Mouse (Mus musculus): ENCODE measurements at regions not wholly inside any gene's neighbourhood (a gene's known extent, or its start where the extent isn't known, plus 50 kb on each side); places are given as distances from the start of the nearest gene placed in this dataset.

GRCm38 (mm10) chr2:128217784-128218467 is 92.1 kb downstream of the Bcl2l11 start:
- Histone ChIP-seq H3K27me3 (ENCODE audit: insufficient read depth, low read length) (no peaks in the 10 kb centered on the region), H3K4me1 (ENCODE audit: insufficient read depth, low read length) (peaks cover 4% of the 10 kb centered on the region; the same call in 1 of the 2 replicates), H3K27ac (ENCODE audit: low read length) (no peak overlapping the region), H3K4me3 (ENCODE audit: low read length) (no peak overlapping the region), H3K4me2 (replicated peaks; ENCODE audit: low read depth, low read length) (no peak overlapping the region), H3K9me3 (ENCODE audit: low read length) (no peaks in the 10 kb centered on the region), H3K9ac (replicated peaks; ENCODE audit: low read length) (no peak overlapping the region), H3K36me3 (ENCODE audit: insufficient read depth, low read length) (no peaks in the 10 kb centered on the region)
- 58% methylated on average over 7 of the region's 7 CpGs for WGBS
- ATAC-seq (ENCODE audit: low FRiP score, low TSS enrichment): no peak

DNA sequence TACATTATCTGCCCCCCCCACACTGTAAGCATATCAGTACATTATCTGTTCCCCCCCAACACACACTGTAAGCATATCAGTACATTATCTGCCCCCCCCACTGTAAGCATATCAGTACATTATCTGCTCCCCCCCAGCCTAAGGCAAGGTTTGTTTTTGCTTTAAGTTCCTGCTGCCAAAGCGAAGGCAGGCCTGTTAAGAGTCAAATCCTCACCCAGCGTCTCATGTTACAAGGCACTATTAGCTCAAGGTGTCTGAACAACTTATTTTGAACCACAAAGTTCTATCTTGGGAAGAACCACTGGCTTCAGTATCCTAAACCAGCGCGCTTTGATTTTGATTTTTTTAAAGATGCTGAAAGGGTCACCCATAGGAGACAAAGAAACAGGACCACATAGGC is 93.1 kb downstream of the Bcl2l11 start:
- Histone ChIP-seq H3K9me3 (ENCODE audit: low read length) (no peaks in the 10 kb centered on the region), H3K4me3 (ENCODE audit: low read length) (no peak overlapping the region), H3K27ac (ENCODE audit: low read length) (no peak overlapping the region), H3K9ac (replicated peaks; ENCODE audit: low read length) (no peak overlapping the region), H3K36me3 (ENCODE audit: insufficient read depth, low read length) (no peaks in the 10 kb centered on the region), H3K4me2 (replicated peaks; ENCODE audit: low read depth, low read length) (no peak overlapping the region), H3K27me3 (ENCODE audit: insufficient read depth, low read length) (no peaks in the 10 kb centered on the region), H3K4me1 (ENCODE audit: insufficient read depth, low read length) (peaks cover 4% of the 10 kb centered on the region; the same call in 1 of the 2 replicates)
- 60% methylated on average over 4 of the region's 4 CpGs for WGBS
- ATAC-seq (ENCODE audit: low FRiP score, low TSS enrichment): no peak

DNA sequence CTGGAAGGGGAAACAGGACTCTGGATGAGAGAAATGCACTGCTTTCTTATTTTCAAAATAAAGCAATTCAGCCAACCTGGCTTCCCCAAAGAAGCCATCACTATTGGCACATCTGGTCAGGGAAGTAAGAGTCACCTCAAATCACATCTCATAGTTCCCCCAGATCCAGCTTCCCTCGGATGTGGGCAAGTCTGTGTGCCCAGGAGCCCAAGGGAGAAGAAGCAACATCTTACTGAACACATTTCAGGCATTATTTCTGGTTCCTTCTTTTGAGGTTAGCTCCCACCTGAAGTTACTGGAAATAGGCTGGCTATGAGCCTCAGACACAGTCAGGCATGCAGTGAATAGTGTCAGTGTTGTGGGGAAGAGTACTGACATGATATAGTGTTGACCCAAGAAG is 95.2 kb downstream of the Bcl2l11 start:
- ATAC-seq (ENCODE audit: low FRiP score, low TSS enrichment): no peak
- Histone ChIP-seq H3K36me3 (ENCODE audit: insufficient read depth, low read length) (no peaks in the 10 kb centered on the region), H3K4me1 (ENCODE audit: insufficient read depth, low read length) (peaks cover 4% of the 10 kb centered on the region; the same call in 1 of the 2 replicates), H3K9ac (replicated peaks; ENCODE audit: low read length) (no peak overlapping the region), H3K4me3 (ENCODE audit: low read length) (no peak overlapping the region), H3K27me3 (ENCODE audit: insufficient read depth, low read length) (no peaks in the 10 kb centered on the region), H3K4me2 (replicated peaks; ENCODE audit: low read depth, low read length) (no peak overlapping the region), H3K9me3 (ENCODE audit: low read length) (no peaks in the 10 kb centered on the region), H3K27ac (ENCODE audit: low read length) (no peak overlapping the region)
- 76% methylated on average over 1 of the region's 1 CpGs for WGBS

DNA sequence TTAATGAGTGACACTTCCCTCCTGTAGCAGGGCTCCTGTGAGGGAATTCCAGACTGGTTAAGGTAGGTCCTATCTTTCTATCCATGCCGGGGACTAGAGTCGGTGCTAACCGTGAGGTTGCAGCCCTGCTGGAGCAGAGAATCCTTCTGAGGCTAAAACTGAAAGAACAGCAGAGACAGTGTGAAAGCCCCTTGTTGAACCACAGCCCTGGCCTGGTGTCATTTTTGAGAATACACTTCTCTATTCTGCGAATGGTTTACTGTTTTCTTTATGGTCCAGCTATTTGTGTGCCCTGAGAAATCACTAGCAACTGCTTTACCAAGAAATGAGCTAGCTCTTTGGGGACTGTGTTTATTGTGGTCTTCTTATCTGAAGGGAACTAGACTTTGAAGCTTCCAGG is 95.8 kb downstream of the Bcl2l11 start:
- H3K27me3 ChIP-seq (ENCODE audit: insufficient read depth, low read length): no peaks in the 10 kb centered on the region
- no peak for ATAC-seq (ENCODE audit: low FRiP score, low TSS enrichment)
- no peak overlapping the region for H3K27ac ChIP-seq (ENCODE audit: low read length)
- H3K9ac ChIP-seq (replicated peaks; ENCODE audit: low read length): no peak overlapping the region
- WGBS: 84% methylated on average over 4 of the region's 4 CpGs
- no peak overlapping the region for H3K4me3 ChIP-seq (ENCODE audit: low read length)
- H3K4me2 ChIP-seq (replicated peaks; ENCODE audit: low read depth, low read length): no peak overlapping the region
- peaks cover 4% of the 10 kb centered on the region; the same call in 1 of the 2 replicates for H3K4me1 ChIP-seq (ENCODE audit: insufficient read depth, low read length)
- H3K36me3 ChIP-seq (ENCODE audit: insufficient read depth, low read length): no peaks in the 10 kb centered on the region
- H3K9me3 ChIP-seq (ENCODE audit: low read length): no peaks in the 10 kb centered on the region

DNA sequence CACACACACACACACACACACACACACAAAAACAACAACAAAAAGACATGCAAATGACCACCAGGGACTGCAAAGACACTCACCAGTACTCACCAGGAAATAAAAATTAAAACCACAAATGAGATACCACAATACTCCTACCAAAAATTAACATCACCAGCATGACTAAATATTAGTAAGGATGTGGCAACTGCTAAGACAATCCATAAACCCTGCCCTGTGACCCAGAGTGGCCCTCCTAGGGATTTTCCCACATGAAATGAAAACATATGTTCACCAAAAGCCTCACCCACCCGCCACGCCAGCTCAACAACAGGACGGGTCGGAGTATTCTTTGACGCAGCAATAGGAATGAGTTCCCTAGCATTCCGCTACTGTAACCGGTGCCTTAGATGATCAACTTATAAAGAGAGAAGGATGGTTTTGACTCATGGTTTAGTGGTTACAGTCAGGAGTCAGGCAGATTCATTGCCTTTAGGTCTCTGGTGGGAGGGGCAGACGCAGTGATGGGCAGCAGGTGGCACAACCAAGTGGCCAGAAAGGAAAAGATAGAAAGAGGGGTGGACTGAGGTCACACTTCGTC is 100.7 kb downstream of the Bcl2l11 start:
- 91% methylated on average over 9 of the region's 9 CpGs for WGBS
- H3K9me3 ChIP-seq (ENCODE audit: low read length): no peaks in the 10 kb centered on the region
- no peak overlapping the region for H3K9ac ChIP-seq (replicated peaks; ENCODE audit: low read length)
- H3K4me2 ChIP-seq (replicated peaks; ENCODE audit: low read depth, low read length): no peak overlapping the region
- no peaks in the 10 kb centered on the region for H3K27me3 ChIP-seq (ENCODE audit: insufficient read depth, low read length)
- ATAC-seq (ENCODE audit: low FRiP score, low TSS enrichment): no peak
- H3K36me3 ChIP-seq (ENCODE audit: insufficient read depth, low read length): no peaks in the 10 kb centered on the region
- H3K27ac ChIP-seq (ENCODE audit: low read length): no peak overlapping the region
- H3K4me1 ChIP-seq (ENCODE audit: insufficient read depth, low read length): no peaks in the 10 kb centered on the region
- H3K4me3 ChIP-seq (ENCODE audit: low read length): no peak overlapping the region

DNA sequence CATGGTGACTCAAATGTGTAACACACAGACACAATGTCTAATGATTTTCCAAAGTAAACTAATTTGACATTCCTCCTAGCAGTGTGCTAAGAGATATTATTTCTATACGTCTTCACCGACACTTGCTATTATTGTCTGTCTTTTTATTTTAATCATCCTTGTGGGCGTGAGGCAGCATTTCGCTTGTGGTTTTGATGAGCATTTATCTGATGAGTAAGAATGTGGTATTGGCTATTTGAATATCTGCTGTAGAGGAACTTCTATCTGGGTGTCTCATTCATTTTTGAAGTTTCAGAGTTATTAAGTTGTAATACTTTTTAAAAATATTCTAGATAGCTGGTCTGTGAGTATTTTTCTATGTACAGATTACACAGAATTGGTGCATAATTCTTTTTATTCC is 103.9 kb downstream of the Bcl2l11 start:
- Histone ChIP-seq H3K4me3 (ENCODE audit: low read length) (no peak overlapping the region), H3K27me3 (ENCODE audit: insufficient read depth, low read length) (no peaks in the 10 kb centered on the region), H3K9ac (replicated peaks; ENCODE audit: low read length) (no peak overlapping the region), H3K27ac (ENCODE audit: low read length) (no peak overlapping the region), H3K4me2 (replicated peaks; ENCODE audit: low read depth, low read length) (no peak overlapping the region), H3K4me1 (ENCODE audit: insufficient read depth, low read length) (peaks cover 6% of the 10 kb centered on the region; the same call in 1 of the 2 replicates), H3K9me3 (ENCODE audit: low read length) (no peaks in the 10 kb centered on the region), H3K36me3 (ENCODE audit: insufficient read depth, low read length) (no peaks in the 10 kb centered on the region)
- ATAC-seq (ENCODE audit: low FRiP score, low TSS enrichment): no peak
- WGBS: 92% methylated on average over 4 of the region's 4 CpGs

DNA sequence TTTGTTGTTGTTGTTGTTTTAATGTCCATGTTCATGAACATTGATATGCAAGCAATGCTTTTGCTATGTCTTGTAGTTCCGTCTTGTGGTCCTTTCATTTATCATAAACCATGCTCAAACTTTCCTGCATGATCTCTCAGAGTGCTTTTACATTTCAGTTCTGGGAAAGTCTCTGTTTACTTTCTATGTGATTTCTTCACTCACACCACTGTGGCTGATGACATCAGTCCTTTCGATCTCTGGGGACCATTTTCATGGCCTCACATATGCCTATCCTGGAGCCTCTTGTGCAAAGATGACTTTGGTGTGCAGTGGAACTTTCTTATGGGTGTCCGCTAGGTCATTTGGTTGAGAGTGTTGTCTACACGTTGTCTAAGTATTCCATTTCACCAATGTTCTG is 105.1 kb downstream of the Bcl2l11 start:
- Histone ChIP-seq H3K27ac (ENCODE audit: low read length) (no peak overlapping the region), H3K27me3 (ENCODE audit: insufficient read depth, low read length) (no peaks in the 10 kb centered on the region), H3K4me3 (ENCODE audit: low read length) (no peak overlapping the region), H3K4me1 (ENCODE audit: insufficient read depth, low read length) (peaks cover 6% of the 10 kb centered on the region; the same call in 1 of the 2 replicates), H3K36me3 (ENCODE audit: insufficient read depth, low read length) (no peaks in the 10 kb centered on the region), H3K9ac (replicated peaks; ENCODE audit: low read length) (no peak overlapping the region), H3K4me2 (replicated peaks; ENCODE audit: low read depth, low read length) (no peak overlapping the region), H3K9me3 (ENCODE audit: low read length) (no peaks in the 10 kb centered on the region)
- no peak for ATAC-seq (ENCODE audit: low FRiP score, low TSS enrichment)
- WGBS: 96% methylated on average over 4 of the region's 4 CpGs

DNA sequence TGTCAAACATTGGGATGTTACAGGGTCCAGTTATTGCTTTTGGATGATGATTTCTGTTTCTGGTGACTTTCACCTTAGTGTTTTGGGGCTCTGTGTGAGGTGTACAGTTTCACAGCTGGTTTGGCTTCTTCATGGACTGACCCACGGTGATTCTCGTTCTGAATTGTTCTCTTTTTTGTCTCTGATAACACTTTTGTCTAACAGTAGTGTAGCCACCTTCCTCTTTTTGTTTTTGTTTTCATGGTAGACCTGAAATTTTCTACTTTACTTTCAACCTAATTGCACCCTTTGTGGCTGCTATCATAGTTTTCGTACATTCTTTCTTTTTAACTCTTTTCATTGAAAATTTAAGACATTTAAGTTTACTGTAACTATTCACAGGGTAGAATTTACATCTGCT is 105.5 kb downstream of the Bcl2l11 start:
- Histone ChIP-seq H3K4me1 (ENCODE audit: insufficient read depth, low read length) (peaks cover 6% of the 10 kb centered on the region; the same call in 1 of the 2 replicates), H3K4me3 (ENCODE audit: low read length) (no peak overlapping the region), H3K27me3 (ENCODE audit: insufficient read depth, low read length) (no peaks in the 10 kb centered on the region), H3K4me2 (replicated peaks; ENCODE audit: low read depth, low read length) (no peak overlapping the region), H3K9ac (replicated peaks; ENCODE audit: low read length) (no peak overlapping the region), H3K9me3 (ENCODE audit: low read length) (no peaks in the 10 kb centered on the region), H3K36me3 (ENCODE audit: insufficient read depth, low read length) (no peaks in the 10 kb centered on the region), H3K27ac (ENCODE audit: low read length) (no peak overlapping the region)
- WGBS: 79% methylated on average over 3 of the region's 3 CpGs
- ATAC-seq (ENCODE audit: low FRiP score, low TSS enrichment): no peak

DNA sequence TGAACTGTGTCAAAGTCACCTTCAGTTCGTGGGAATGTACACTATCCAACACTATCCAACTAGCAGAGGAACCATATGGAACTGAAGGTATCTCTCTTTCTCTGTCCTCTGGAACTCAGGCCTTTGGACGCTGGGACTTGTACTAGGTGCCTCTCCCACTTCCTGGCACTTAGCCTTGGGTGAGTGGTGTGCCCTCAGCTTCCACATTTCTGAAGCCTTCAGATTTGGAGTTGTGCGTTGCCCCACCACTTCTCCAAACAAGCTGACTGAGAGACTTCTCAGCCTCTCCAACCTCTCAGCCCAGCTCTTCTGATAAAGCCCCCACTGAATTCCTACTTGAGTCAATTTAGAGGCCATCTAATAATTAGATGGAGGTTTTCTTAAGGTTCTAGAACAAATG is 106.2 kb downstream of the Bcl2l11 start:
- H3K4me1 ChIP-seq (ENCODE audit: insufficient read depth, low read length): peaks cover 6% of the 10 kb centered on the region; the same call in 1 of the 2 replicates
- no peak for ATAC-seq (ENCODE audit: low FRiP score, low TSS enrichment)
- H3K27me3 ChIP-seq (ENCODE audit: insufficient read depth, low read length): no peaks in the 10 kb centered on the region
- H3K27ac ChIP-seq (ENCODE audit: low read length): no peak overlapping the region
- H3K4me2 ChIP-seq (replicated peaks; ENCODE audit: low read depth, low read length): no peak overlapping the region
- no peaks in the 10 kb centered on the region for H3K36me3 ChIP-seq (ENCODE audit: insufficient read depth, low read length)
- no peak overlapping the region for H3K4me3 ChIP-seq (ENCODE audit: low read length)
- WGBS: 80% methylated on average over 3 of the region's 3 CpGs
- no peak overlapping the region for H3K9ac ChIP-seq (replicated peaks; ENCODE audit: low read length)
- no peaks in the 10 kb centered on the region for H3K9me3 ChIP-seq (ENCODE audit: low read length)

GRCm38 (mm10) chr2:128235127-128235526 is 109.3 kb downstream of the Bcl2l11 start:
- Histone ChIP-seq H3K9ac (replicated peaks; ENCODE audit: low read length) (no peak overlapping the region), H3K4me3 (ENCODE audit: low read length) (no peak overlapping the region), H3K9me3 (ENCODE audit: low read length) (no peaks in the 10 kb centered on the region), H3K4me2 (replicated peaks; ENCODE audit: low read depth, low read length) (no peak overlapping the region), H3K27ac (ENCODE audit: low read length) (no peak overlapping the region), H3K4me1 (ENCODE audit: insufficient read depth, low read length) (peaks cover 6% of the 10 kb centered on the region; the same call in 1 of the 2 replicates), H3K36me3 (ENCODE audit: insufficient read depth, low read length) (no peaks in the 10 kb centered on the region), H3K27me3 (ENCODE audit: insufficient read depth, low read length) (no peaks in the 10 kb centered on the region)
- 71% methylated on average over 8 of the region's 8 CpGs for WGBS
- no peak for ATAC-seq (ENCODE audit: low FRiP score, low TSS enrichment)
